Mouse (Mus musculus): ENCODE data around the gene Lancl3.
"Not testable (repeated sequence)": the region's sequence is repeated elsewhere in the genome, so short reads cannot be mapped to it uniquely, and the experiment has no call there.

Gene Lancl3

DNA sequence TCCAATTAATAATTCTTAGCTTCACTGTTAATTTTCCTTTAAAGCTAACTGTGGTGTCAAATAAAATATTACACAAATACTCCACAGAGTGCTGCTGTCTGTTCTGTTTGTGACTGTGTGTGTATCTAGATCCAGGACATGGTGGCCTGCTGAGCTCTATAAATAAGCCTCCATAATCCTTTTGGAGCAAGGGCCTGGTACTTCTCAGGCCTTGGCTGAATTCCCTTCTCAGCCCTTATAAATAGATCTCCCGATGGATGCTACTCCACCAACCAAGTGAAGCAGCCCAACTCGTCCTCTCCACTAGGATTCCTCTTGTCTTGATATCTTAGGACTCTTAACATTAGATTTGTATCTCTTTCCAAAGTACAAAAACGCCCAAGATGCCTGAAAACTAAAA lies 71.4 kb downstream of the Lancl3 start:
- peak; percentile 82 for DNase-seq

DNA sequence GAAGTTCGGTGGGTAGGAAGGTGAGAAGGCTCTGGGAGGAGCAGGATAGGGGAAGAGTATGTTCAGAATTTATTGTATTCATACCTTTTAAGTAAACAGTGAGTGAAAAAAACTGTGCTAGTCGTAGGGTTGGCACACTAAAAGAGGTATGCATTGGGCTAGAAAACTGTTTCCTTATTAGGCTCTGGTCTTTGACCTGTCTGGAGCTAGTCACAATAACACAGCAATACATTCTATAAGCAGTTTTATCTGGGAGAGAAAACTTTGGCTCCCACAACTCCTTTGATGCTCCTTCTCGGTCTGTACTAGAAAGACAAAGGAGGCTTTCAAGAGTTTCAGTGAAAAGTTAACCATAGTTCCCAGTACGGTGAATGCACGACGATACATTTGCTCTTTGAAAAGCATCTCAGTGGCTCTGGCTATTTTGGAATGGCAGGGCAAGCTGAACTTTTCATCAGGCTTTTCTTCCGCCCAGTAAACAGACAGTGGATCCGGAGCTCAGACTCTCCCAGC lies 72.3 kb downstream of the Lancl3 start:
- DNase-seq: no peak

DNA sequence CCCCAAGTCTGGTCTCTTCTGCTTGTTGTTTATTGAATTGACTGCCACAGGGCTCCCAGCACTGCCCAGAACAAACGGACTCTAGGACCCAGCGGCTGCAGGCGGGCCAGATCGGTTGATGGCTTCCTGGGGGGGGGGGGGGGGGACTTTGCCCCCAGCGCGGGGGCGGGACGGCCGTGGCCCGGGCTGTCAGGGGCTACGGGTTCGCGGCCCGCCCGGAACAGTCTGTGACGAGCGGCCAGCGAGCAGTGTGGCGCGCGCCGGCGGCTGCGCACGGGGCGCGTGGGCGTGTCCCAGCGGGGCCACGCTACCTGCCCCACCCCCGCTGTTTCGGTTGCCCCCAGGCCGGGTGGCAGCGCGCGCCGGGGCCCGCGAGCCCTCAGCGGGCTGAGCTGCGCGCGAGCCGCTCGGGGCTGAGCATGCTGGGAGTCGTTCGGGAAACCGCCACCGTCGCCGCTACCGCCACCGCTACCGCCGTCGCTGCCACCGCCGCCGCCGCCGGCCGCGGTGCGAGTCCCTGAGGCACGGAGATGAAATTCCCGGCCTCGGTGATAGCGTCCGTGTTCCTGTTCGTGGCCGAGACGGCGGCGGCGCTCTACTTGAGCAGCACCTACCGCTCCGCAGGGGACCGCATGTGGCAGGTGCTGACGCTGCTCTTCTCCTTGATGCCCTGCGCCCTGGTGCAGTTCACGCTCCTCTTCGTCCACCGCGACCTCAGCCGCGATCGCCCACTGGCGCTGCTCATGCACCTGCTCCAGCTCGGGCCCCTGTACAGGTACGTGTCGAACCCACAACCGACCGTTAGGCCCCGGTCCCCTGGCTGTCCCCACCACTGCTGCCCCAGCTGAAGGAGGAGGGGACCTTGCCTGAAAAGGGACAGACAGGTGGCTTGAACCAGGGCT lies 73.0 kb downstream of the Lancl3 start, which contains the start of gene Xk:
Gene Xk, plus strand, starts transcription at position 297 of the 902 bp plus-strand sequence.
- DNase-seq: peak; percentile 74

DNA sequence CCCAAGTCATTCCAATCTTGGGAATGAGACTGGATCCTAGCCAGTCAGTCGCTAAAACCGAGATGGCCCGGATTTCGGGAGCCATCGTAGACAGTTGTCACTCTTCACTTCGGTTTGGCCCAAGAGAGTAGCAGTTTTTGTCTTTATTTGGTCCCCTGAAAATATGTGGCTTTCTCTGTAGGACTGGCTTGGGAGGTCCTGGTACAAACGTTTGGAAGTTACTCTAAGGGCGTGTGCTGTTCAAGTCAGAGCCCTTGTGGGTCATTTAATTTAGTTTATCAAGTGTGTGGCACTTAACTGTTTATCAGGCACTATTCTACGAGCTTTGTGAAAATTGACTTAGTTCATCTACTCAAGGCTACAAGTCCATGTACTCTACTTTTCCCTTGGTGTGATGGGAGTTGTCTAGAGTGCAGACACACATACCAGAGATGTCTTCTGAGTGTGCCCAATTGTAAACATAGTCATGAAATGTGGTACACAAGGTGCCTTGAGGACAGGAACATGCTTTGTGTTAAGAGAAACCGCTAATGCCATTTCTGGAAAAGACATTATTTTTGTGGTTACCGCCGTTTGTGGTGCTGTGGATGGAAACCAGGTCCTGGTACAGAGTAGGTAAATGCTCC lies 73.8 kb downstream of the Lancl3 start:
- DNase-seq: no peak

DNA sequence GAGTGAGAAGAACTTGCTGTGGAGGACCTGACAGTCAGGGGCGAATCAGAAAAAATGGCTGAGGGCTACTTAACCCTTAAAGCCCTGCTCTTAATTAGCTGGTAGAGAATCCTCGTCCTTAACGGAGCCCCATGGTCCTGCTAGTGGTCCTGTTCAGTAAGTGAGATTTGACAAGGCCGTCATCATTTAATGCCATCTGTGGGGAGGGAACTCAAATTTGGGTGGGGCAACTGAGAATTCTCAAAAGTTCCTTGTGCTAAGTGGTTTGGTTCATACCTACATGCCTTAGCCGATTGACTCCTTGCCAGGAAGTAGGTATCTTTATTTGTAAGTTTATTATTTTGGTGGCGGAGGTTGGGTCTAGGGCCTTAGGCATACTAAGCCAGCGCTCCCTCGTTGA lies 74.6 kb downstream of the Lancl3 start:
- no peak for DNase-seq

DNA sequence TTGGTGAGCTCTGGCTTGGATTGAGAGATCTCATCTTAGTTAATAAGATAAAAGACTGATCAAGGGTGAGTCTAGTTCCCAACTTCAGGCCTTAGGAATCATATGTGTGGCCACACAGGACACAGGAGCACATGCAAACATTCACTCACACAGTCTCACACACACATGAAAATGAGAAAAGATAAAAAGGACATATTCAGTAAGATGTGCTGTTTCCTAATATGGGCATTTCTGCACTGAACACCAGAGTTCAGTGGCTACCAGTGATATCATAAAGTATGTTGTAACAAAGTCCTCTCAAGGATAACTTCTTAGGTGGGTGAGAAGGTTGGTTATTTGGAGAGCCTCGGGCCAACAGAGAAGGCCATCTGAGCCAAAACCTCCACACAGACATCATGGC lies 83.8 kb downstream of the Lancl3 start, which contains the start of gene H2al1m:
Gene H2al1m, plus strand, starts transcription at position 301 of the 400 bp plus-strand sequence.
- not testable (repeated sequence) for DNase-seq

DNA sequence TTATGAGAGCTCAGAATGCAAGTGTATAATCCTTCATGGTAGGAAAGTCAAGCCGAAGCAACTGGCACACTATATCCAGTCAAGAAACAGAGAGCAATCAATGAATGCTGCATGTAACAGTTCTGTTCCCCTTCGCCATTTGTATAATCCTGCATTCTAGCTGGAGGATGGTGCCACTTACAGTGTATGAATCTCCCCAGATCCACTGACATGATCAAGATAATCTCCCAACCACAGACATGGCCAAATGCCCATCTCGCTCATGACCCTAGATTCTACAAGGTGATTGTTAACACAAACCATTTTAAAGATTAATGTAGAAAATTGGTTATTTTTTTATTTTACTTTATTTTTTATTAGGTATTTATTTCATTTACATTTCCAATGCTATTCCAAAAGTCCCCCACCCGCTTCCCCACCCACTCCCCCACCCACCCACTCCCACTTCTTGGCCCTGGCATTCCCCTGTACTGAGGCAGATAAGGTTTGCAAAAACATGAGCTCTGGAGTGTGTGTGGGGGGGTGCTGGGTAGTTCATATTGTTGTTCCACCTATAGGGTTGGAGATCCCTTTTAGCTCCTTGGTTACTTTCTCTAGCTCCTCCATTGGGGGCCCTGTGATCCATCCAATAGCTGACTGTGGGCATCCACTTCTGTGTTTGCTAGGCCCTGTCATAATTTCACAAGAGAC lies 93.6 kb downstream of the Lancl3 start:
- not testable (repeated sequence) for DNase-seq

DNA sequence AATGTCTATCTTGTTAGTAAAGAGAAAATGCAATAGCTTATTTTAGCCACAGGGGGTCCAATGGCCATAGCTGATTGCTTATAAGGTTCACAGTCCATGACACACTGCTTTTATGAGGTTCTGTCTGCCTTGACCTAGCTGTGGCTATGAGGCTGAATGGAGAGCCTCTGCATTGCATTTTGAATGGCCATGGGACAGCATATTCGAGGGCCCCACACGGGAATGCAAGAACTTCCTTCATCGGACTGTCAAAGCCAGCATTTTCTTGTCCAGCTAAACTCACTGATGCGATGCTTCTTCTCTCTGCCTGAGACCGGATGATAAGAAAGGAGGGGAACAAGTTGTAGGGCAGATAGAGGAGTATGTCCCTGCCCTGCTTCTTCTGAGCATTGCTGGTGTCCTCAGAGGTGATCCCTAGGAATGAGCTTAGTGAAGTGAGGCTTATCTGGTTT lies 98.7 kb downstream of the Lancl3 start:
- DNase-seq: no peak

DNA sequence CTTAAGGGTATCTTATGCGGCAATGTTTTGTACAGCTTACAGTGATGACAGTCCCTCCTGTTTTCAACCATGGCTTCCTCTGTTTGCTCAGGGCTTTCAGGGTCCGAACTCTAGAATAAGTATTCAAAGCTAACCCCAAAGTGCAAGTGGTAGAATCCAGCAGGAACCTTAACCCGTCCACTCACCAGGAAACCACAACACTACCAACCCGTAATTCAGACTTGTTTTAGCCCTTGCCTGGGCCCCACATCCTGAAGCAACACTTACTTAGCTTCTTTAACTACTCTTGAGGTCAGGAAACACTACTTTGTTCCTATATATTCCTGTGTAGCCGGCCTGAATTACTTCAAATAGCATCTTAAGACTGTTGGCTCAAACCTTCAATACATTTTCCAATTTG lies 103.1 kb downstream of the Lancl3 start:
- DNase-seq: no peak

DNA sequence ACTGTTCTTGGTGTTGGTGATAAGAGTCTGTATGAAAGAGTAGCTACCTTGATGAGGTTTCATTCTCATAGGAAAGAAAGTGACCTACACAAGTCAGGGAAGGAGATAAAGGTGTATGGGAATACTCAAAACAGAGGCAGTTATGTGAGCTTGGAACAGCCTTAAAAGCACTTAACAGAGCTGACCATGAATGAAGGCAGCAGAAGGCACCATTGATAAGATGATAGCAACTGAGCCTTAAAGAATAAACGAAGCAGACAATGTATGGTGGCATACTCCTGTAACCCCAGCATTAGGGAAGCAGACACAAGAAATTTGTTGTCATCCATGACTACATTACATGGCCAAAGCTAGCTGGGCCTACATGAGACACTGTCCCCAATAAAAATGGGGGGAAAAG lies 103.8 kb downstream of the Lancl3 start:
- no peak for DNase-seq

DNA sequence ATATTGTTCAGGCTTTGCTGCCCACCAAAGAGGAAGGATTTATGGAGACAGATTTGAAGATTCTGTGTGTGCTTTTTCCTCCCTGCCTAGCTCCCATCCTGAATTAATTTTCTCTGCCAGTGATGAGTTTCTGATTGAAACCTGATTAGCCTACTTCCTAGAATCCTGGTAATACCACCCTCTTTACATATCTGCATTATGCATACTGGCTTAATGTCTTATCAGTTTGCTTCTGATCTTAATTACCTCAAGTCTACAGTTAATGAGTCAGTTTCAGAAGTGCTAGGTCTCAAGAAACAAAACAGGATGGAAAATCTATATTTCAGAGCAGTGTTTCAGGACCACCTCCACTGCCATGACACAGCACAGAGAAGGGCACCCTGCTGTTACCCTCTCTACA lies 116.8 kb downstream of the Lancl3 start:
- not testable (repeated sequence) for DNase-seq
